Mouse (Mus musculus) bone marrow, adult 2 months (tissue): ENCODE data around the gene Ssx2ip. TPM values are rescaled to one million over a fixed set of nuclear protein-coding genes. Genes with fewer than 3 reads are reported as not detected.
A peak's percentile ranks its signal among the peaks of the same experiment; 100 is the strongest.

Experiments used
- H3K27ac ChIP-seq: fragments of 200-500 bp; 2 replicates; pipeline ENCODE4 v1.5.1; 2012; ENCODE audit warnings: low read depth, mild to moderate bottlenecking, control low read depth, inconsistent platforms, low read length; ENCODE audit not compliant: control insufficient read depth, poor library complexity, insufficient read depth
- H3K4me1 ChIP-seq: fragments of 200-500 bp; 2 replicates; pipeline ENCODE4 v1.6.1; 2011; ENCODE audit warnings: low read length; ENCODE audit not compliant: control insufficient read depth, insufficient read depth
- H3K4me3 ChIP-seq: fragments of 200-500 bp; replicated peaks from 2 replicates; pipeline ENCODE3; 2011; ENCODE audit warnings: mild to moderate bottlenecking, low read depth, low read length, control low read depth; ENCODE audit not compliant: control insufficient read depth
- CTCF ChIP-seq: fragments of 200-500 bp; IDR thresholded peaks from 2 replicates; pipeline ENCODE4 v1.5.1; 2011; ENCODE audit warnings: low read length, control low read depth; ENCODE audit not compliant: control insufficient read depth, insufficient read depth
- POLR2A ChIP-seq: fragments of 200-500 bp; IDR thresholded peaks from 2 replicates; pipeline ENCODE4 v1.6.1; 2011; ENCODE audit warnings: low read depth, mild to moderate bottlenecking, control low read depth, low read length, borderline replicate concordance; ENCODE audit not compliant: control insufficient read depth
- WGBS: fragments of 180-500 bp; shearing (Covaris S2); methylation state at CpG from one replicate; pipeline ENCODE4 v1.1.7; 2018; 5-methylcytosine and 5-hydroxymethylcytosine counted together
- polyA plus RNA-seq: library from polyadenylated mRNA; stranded (reverse); fragments of >200 nt; gene quantifications from 2 replicates; pipeline ENCODE4 v1.2.4, GENCODE M21; 2011; ENCODE audit warnings: low replicate concordance; ENCODE audit not compliant: missing spikeins, insufficient read depth, insufficient read length

Gene Ssx2ip
- polyA plus RNA-seq, 1 experiment: 26.0 TPM

GRCm38 (mm10) chr3:146447156-146447555 lies 42.7 kb downstream of the Ssx2ip start:
- TF ChIP-seq POLR2A: no peak
- TF ChIP-seq CTCF: no peak
- 91% methylated on average over 5 of the region's 5 CpGs for WGBS
- H3K27ac ChIP-seq: no peak overlapping the region
- no peak overlapping the region for H3K4me3 ChIP-seq
- H3K4me1 ChIP-seq: no peaks in the 10 kb centered on the region; the same call in 1 of the 2 replicates

DNA sequence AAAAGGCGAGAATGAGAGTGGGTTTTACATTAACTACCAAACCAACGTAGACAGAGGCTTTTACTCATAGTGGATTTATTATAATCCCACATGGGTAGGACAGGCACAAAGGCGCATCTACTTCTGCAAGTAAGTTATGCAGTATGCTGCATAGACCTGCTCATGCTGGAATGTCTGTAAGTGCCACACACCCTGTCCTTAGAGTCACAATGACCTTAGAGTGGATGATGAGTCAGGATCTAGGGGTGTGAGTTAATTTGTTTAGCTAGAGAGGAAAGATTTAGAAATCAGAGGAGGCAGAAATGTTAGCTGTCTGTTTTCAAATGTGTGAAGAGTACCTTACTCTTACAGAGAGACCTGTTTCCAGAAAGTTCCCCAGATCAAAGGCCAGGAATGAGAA lies 43.2 kb downstream of the Ssx2ip start:
- no peak for TF ChIP-seq POLR2A
- TF ChIP-seq CTCF: no peak
- H3K4me3 ChIP-seq: no peak overlapping the region
- 91% methylated on average over 3 of the region's 3 CpGs for WGBS
- H3K27ac ChIP-seq: no peak overlapping the region
- no peaks in the 10 kb centered on the region; the same call in 1 of the 2 replicates for H3K4me1 ChIP-seq

- Histone ChIP-seq H3K4me1 (no peaks in the 10 kb centered on the region; the same call in 1 of the 2 replicates), H3K27ac (no peak overlapping the region), H3K4me3 (no peak overlapping the region)
- 81% methylated on average over 10 of the region's 10 CpGs for WGBS
- no peak for TF ChIP-seq CTCF
- TF ChIP-seq POLR2A: no peak
These were observed 43.9 kb downstream of the Ssx2ip start for GRCm38 (mm10) chr3:146448372-146448771.

DNA sequence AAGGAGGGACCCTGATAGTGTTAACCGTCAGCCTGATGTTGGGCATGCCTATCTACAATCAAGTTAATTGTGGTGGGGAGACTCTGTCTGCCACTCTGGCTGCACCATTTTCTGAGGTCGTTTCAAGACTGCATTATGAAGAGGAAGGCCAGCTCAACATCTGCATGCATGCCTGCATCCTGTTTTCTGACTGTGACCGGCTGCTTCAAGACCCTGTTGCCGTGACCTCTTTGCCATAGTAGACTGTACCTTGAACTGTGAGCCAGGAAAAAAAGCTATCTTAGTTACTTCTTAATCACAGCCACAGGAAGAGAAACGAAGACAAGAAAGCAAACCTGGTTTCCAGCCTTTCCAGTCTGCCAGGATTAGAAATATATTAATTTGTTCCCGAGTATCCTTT lies 44.5 kb downstream of the Ssx2ip start:
- Histone ChIP-seq H3K4me1 (no peaks in the 10 kb centered on the region; the same call in 1 of the 2 replicates), H3K4me3 (no peak overlapping the region), H3K27ac (no peak overlapping the region)
- WGBS: 53% methylated on average over 6 of the region's 6 CpGs
- TF ChIP-seq CTCF (no peak), POLR2A (no peak)

DNA sequence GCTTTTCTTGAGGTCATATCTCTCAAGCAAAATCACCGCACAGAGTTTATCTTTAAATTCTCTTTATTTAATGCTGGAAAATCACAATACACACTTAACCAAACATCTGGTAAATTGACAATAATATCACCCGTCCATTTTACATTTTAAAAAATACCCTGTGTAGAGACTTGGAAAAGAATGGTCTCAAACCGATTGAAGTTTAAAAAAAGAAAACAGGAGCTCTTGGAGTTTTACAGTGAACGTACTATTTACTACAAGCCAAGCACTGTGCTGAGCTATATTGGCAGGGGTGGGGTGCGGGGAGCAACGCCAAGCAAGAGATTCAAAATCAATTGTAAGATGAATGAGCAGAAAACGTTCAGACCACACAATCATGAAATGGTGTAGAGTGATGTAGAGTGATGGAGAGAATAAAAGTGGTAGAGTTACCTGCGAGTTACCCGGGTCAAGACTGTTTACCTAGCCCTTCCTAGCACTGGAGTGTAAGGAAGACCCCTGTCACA lies 45.4 kb downstream of the Ssx2ip start, which contains the start of gene Ctbs:
Gene Ctbs (plus strand): TSS at position 51 of the 506 bp plus-strand sequence.
- WGBS: 58% methylated on average over 9 of the region's 9 CpGs
- Histone ChIP-seq H3K4me1 (no peaks in the 10 kb centered on the region; the same call in 1 of the 2 replicates), H3K4me3 (peak within 1 kb of the TSS; percentile 92), H3K27ac (peak within 1 kb of the TSS; percentile 97)
- TF ChIP-seq POLR2A (no peak), CTCF (no peak)

DNA sequence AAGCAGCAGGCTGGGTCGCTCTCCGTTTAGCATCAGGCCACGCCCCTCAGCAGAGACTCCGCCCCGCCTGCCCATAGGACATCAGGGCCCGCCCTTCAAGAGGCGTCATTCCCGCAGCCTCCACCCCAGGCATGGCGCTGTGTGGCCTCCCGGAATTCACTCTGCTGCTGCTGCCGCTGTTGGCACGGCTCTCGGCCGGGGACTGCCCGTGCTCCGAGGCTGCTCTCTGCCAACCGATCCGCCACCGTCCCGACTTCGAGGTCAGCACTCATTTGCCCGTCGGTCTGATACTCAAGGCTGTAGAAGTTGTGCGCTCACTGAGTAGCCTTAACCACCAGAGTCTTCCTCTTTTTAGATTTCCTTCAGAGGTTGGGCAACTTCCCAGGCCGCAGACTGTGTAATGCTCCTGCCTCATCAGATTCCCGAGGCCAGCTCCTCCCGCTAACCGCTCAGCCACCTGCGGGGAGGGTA lies 46.0 kb downstream of the Ssx2ip start:
- under 1% methylated on average over 29 of the region's 29 CpGs for WGBS
- TF ChIP-seq POLR2A: peak; percentile 97
- peak; percentile 42; the same call in 1 of the 2 replicates for TF ChIP-seq CTCF
- Histone ChIP-seq H3K4me3 (peak overlapping the region; percentile 92), H3K27ac (peak overlapping the region; percentile 97), H3K4me1 (no peaks in the 10 kb centered on the region; the same call in 1 of the 2 replicates)

DNA sequence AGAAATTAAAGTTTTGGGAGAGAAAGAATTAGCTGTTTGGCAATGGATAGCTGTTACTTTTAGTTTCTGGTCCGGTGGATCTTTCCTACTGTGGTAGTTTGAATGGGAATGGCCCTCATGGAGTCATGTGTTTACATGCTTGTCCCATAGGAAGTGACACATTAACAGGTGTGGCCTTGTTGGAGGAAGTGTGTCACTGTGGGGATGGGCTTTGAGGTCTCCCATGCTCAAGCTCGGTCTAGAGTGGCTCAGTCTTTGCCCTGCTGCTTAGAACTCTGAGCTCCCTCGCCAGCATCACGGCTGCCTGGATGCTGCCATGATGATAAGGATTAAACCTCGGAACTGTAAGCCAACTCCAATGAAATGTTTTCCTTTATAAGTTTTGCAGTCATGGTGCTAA lies 46.9 kb downstream of the Ssx2ip start:
- TF ChIP-seq CTCF (no peak), POLR2A (no peak)
- Histone ChIP-seq H3K4me1 (no peaks in the 10 kb centered on the region; the same call in 1 of the 2 replicates), H3K4me3 (no peak overlapping the region), H3K27ac (no peak overlapping the region)
- WGBS: 78% methylated on average over 5 of the region's 5 CpGs

GRCm38 (mm10) chr3:146462939-146463338 lies 58.5 kb downstream of the Ssx2ip start:
- H3K27ac ChIP-seq: no peak overlapping the region
- 66% methylated on average over 2 of the region's 2 CpGs for WGBS
- H3K4me1 ChIP-seq: no peaks in the 10 kb centered on the region
- H3K4me3 ChIP-seq: no peak overlapping the region
- TF ChIP-seq CTCF: no peak
- TF ChIP-seq POLR2A: no peak

DNA sequence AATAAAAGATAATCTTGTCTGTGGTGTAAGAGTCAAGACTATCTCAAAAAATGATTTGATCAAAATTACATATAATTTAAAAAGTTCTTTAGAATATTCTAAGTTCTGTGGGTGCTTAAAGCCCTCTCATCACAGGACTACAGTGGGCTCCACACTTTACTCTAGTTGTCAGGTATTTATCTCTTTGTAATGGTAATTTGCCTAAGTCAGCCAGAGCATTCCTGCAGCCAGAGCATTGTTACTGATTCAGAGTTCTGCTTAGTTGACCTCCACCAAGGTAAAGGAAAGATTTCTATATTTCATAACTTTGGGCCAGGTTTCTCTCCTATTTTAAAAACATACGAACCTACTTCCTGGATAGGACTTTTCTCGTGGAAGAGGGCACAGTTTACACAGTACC lies 64.8 kb downstream of the Ssx2ip start:
- Histone ChIP-seq H3K27ac (no peak overlapping the region), H3K4me1 (no peaks in the 10 kb centered on the region), H3K4me3 (no peak overlapping the region)
- no peak for TF ChIP-seq POLR2A
- no peak for TF ChIP-seq CTCF
- WGBS: 68% methylated on average over 2 of the region's 2 CpGs

GRCm38 (mm10) chr3:146472657-146473056 lies 68.2 kb downstream of the Ssx2ip start:
- TF ChIP-seq CTCF: no peak
- no peak for TF ChIP-seq POLR2A
- Histone ChIP-seq H3K4me3 (no peak overlapping the region), H3K27ac (no peak overlapping the region), H3K4me1 (no peaks in the 10 kb centered on the region)
- WGBS: 88% methylated on average over 4 of the region's 4 CpGs
